Mouse (Mus musculus): ENCODE measurements around the gene Etnk1. TPM values are rescaled to one million over a fixed set of nuclear protein-coding genes. Genes with fewer than 3 reads are reported as not detected.
A peak's percentile ranks its signal among the peaks of the same experiment; 100 is the strongest.
"Not testable (repeated sequence)": the region's sequence is repeated elsewhere in the genome, so short reads cannot be mapped to it uniquely, and the experiment has no call there.

Gene Etnk1
- total RNA-seq (2021), result 10 to 100 TPM; 13.7 to 15.2 TPM
- long read RNA-seq, experiment 1, full-length matches to known transcripts, result 1 of 2 reads
- long read RNA-seq, experiment 1, partial matches to known transcripts, result 0 of 2 reads
- long read RNA-seq, experiment 1, other reads (novel, unspliced or antisense), result 1 of 2 reads
- long read RNA-seq, experiment 2, full-length matches to known transcripts, result 3 of 4 reads
- long read RNA-seq, experiment 2, partial matches to known transcripts, result 0 of 4 reads
- long read RNA-seq, experiment 2, other reads (novel, unspliced or antisense), result 1 of 4 reads

- intact Hi-C loops (cut with DNase I), result loop anchor here (2.0 kb wide), 1 partner anchor 66 kb away; the partner anchor contains the start of gene C2cd5
Measured at GRCm38 (mm10) chr6:143166452-143167357, at the start of gene Etnk1. Gene Etnk1, plus strand, starts transcription at chr6:143167221.

GRCm38 (mm10) chr6:143119325-143119724 is 47.7 kb upstream of the Etnk1 start:
- intact Hi-C loops (cut with DNase I), result no loop called here
- no peak for DNase-seq

More at GRCm38 (mm10) chr6:143166452-143167357, at the start of gene Etnk1:
- peak; percentile 94 to 95 for DNase-seq

GRCm38 (mm10) chr6:143125721-143126120 is 41.3 kb upstream of the Etnk1 start:
- no peak for DNase-seq
- intact Hi-C loops (cut with DNase I), result no loop called here

GRCm38 (mm10) chr6:143129466-143129865 is 37.6 kb upstream of the Etnk1 start:
- intact Hi-C loops (cut with DNase I), result no loop called here
- DNase-seq, result no peak

- intact Hi-C loops (cut with DNase I), result no loop called here
Measured at GRCm38 (mm10) chr6:143129952-143130351, 37.1 kb upstream of the Etnk1 start.

GRCm38 (mm10) chr6:143130411-143130810 is 36.6 kb upstream of the Etnk1 start:
- no peak for DNase-seq
- intact Hi-C loops (cut with DNase I), result no loop called here

More at GRCm38 (mm10) chr6:143129952-143130351, 37.1 kb upstream of the Etnk1 start:
- no peak for DNase-seq

GRCm38 (mm10) chr6:143131895-143132652 is 34.9 kb upstream of the Etnk1 start:
- DNase-seq, result no peak
- intact Hi-C loops (cut with DNase I), result no loop called here

- intact Hi-C loops (cut with DNase I), result no loop called here
- DNase-seq, result no peak
Measured at GRCm38 (mm10) chr6:143133150-143133549, 33.9 kb upstream of the Etnk1 start.

- no peak for DNase-seq
- intact Hi-C loops (cut with DNase I), result no loop called here
Measured at GRCm38 (mm10) chr6:143135097-143135496, 31.9 kb upstream of the Etnk1 start.

- no peak for DNase-seq
- intact Hi-C loops (cut with DNase I), result no loop called here
Measured at GRCm38 (mm10) chr6:143136688-143137087, 30.3 kb upstream of the Etnk1 start.

GRCm38 (mm10) chr6:143137341-143137740 is 29.7 kb upstream of the Etnk1 start:
- no peak for DNase-seq

GRCm38 (mm10) chr6:143139417-143139816 is 27.6 kb upstream of the Etnk1 start:
- intact Hi-C loops (cut with DNase I), result no loop called here
- no peak for DNase-seq

More at GRCm38 (mm10) chr6:143137341-143137740, 29.7 kb upstream of the Etnk1 start:
- intact Hi-C loops (cut with DNase I), result no loop called here

GRCm38 (mm10) chr6:143140884-143141283 is 26.1 kb upstream of the Etnk1 start:
- DNase-seq, result no peak
- intact Hi-C loops (cut with DNase I), result no loop called here

GRCm38 (mm10) chr6:143141624-143142592 is 25.1 kb upstream of the Etnk1 start:
- intact Hi-C loops (cut with DNase I); DNase-seq: not testable (repeated sequence)

- intact Hi-C loops (cut with DNase I), result no loop called here
- no peak for DNase-seq
Measured at GRCm38 (mm10) chr6:143142861-143143260, 24.2 kb upstream of the Etnk1 start.

GRCm38 (mm10) chr6:143143321-143143720 is 23.7 kb upstream of the Etnk1 start:
- no peak for DNase-seq
- intact Hi-C loops (cut with DNase I), result no loop called here

GRCm38 (mm10) chr6:143143775-143144273 is 23.2 kb upstream of the Etnk1 start:
- intact Hi-C loops (cut with DNase I), result no loop called here
- no peak for DNase-seq

- no peak for DNase-seq
- intact Hi-C loops (cut with DNase I), result no loop called here
Measured at GRCm38 (mm10) chr6:143144556-143144955, 22.5 kb upstream of the Etnk1 start.

GRCm38 (mm10) chr6:143145051-143145450 is 22.0 kb upstream of the Etnk1 start:
- intact Hi-C loops (cut with DNase I), result no loop called here
- no peak for DNase-seq
